Mouse (Mus musculus): ENCODE results near the gene Iqgap1. TPM values are rescaled to one million over a fixed set of nuclear protein-coding genes. Genes with fewer than 3 reads are reported as not detected.

Iqgap1 gene
- polyA plus RNA-seq, 1 experiment from 2014 or later = 38.9 TPM

GRCm38 (mm10) chr7:80860227-80860626 lies 34.5 kb upstream of the Iqgap1 start:
- no peak for ATAC-seq (ENCODE audit: insufficient number of reproducible peaks, insufficient read depth, low FRiP score, low TSS enrichment, low read depth)
- H3K4me2 ChIP-seq = peak overlapping the region; percentile 83
- peak overlapping the region; percentile 91 for H3K9ac ChIP-seq (replicated peaks)
- no peaks in the 10 kb centered on the region for H3K27me3 ChIP-seq
- WGBS = 0% methylated on average over 13 of the region's 13 CpGs
- H3K27ac ChIP-seq = peak overlapping the region; percentile 51; the same call in 1 of the 2 replicates
- peak overlapping the region; percentile 66 for H3K4me3 ChIP-seq (replicated peaks)
- peaks cover 25% of the 10 kb centered on the region for H3K4me1 ChIP-seq (replicated peaks)
- peaks cover 23% of the 10 kb centered on the region for H3K36me3 ChIP-seq
- no peaks in the 10 kb centered on the region for H3K9me3 ChIP-seq

DNA sequence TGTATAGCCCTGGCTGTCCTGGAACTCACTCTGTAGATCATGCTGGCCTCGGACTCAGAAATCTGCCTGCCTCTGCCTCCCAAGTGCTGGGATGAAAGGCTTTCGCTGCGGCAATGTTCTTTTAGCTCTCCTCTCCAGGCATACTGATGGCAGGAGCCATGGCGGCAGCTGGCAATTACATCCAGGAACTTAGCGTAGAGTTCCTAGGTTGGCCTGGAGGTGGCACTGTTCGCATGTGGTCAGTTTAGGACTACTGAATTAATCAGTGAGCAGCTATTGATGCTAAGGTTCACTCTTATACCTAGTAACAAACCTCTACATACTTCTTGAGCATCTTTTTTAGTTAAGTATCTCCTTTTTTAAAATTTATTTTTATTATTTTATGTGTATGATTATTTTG lies 31.4 kb upstream of the Iqgap1 start:
- no peak overlapping the region for H3K27ac ChIP-seq
- no peak for ATAC-seq (ENCODE audit: insufficient number of reproducible peaks, insufficient read depth, low FRiP score, low TSS enrichment, low read depth)
- H3K4me2 ChIP-seq = no peak overlapping the region
- no peaks in the 10 kb centered on the region for H3K27me3 ChIP-seq
- H3K4me3 ChIP-seq (replicated peaks) = no peak overlapping the region
- H3K9me3 ChIP-seq = no peaks in the 10 kb centered on the region
- H3K4me1 ChIP-seq (replicated peaks) = peaks cover 7% of the 10 kb centered on the region
- WGBS = 28% methylated on average over 6 of the region's 6 CpGs
- H3K9ac ChIP-seq (replicated peaks) = no peak overlapping the region
- no peaks in the 10 kb centered on the region for H3K36me3 ChIP-seq

DNA sequence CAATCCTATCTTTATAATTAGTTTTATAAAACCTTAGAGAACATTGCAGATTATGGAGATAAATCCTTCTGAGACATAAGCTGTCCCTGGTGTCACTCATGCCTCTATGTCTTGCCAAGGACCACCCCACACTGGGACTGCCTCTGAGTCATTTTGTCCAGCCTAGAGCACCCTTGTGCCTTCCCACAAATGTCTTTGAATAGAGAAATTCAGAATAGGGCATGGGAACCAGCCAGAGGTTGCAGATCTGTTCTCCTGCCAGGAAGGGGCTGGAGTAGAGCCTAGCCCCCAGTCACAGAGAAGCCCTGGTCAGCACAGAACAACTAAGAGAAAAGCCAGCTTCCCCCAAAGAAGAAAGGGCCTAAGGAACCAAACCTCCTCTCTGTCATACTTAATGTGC lies 29.5 kb upstream of the Iqgap1 start:
- H3K4me2 ChIP-seq = no peak overlapping the region
- no peaks in the 10 kb centered on the region for H3K9me3 ChIP-seq
- no peak overlapping the region for H3K27ac ChIP-seq
- no peaks in the 10 kb centered on the region for H3K36me3 ChIP-seq
- no peak for ATAC-seq (ENCODE audit: insufficient number of reproducible peaks, insufficient read depth, low FRiP score, low TSS enrichment, low read depth)
- H3K9ac ChIP-seq (replicated peaks) = no peak overlapping the region
- no peaks in the 10 kb centered on the region; the same call in 1 of the 2 replicates for H3K4me1 ChIP-seq (replicated peaks)
- no peak overlapping the region for H3K4me3 ChIP-seq (replicated peaks)
- H3K27me3 ChIP-seq = no peaks in the 10 kb centered on the region

DNA sequence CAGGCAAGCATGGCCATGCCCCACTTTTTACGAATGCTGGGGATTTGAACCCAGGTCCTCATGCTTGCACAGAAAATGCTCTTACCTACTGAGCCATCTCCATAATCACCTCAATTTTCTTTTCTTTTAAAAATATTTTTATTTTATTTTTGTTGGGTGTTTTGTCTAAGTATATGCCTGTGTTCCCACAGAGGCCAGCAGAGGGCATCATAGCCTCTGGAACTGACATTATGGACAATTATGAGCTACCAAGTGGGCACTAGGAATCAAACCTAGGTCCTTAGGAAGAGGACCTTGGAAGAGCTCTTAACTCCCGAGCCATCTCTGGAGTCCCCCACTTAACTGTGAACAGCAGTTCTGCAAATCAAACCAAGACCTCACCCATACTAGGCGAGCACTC lies 27.4 kb upstream of the Iqgap1 start:
- Histone ChIP-seq H3K4me1 (replicated peaks) (no peaks in the 10 kb centered on the region), H3K9ac (replicated peaks) (no peak overlapping the region), H3K27ac (no peak overlapping the region), H3K4me3 (replicated peaks) (no peak overlapping the region), H3K4me2 (no peak overlapping the region), H3K27me3 (no peaks in the 10 kb centered on the region), H3K36me3 (no peaks in the 10 kb centered on the region), H3K9me3 (no peaks in the 10 kb centered on the region)
- WGBS = 88% methylated on average over 3 of the region's 3 CpGs
- ATAC-seq (ENCODE audit: insufficient number of reproducible peaks, insufficient read depth, low FRiP score, low TSS enrichment, low read depth) = no peak

DNA sequence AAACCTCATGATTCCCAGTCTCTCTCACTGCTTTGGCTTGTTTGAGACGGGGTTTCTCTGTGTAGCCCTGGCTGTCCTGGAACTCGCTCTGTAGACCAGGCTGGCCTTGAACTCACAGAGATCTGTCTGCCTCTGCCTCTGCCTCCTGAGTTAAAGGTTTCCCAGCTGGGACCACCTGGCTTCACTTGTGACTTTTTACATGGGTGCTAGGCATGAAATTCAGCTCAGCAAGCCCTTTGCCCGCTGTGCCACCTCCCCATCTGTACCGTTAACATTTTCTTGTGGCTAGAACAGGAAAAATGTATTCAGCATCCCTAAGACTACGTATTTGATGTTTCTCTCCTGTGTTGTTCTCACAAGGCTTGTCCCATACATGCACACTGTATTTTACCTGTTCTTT lies 24.7 kb upstream of the Iqgap1 start:
- H3K27me3 ChIP-seq = no peaks in the 10 kb centered on the region
- H3K9ac ChIP-seq (replicated peaks) = no peak overlapping the region
- H3K27ac ChIP-seq = no peak overlapping the region
- H3K36me3 ChIP-seq = no peaks in the 10 kb centered on the region
- ATAC-seq (ENCODE audit: insufficient number of reproducible peaks, insufficient read depth, low FRiP score, low TSS enrichment, low read depth) = no peak
- no peaks in the 10 kb centered on the region for H3K4me1 ChIP-seq (replicated peaks)
- 79% methylated on average over 5 of the region's 5 CpGs for WGBS
- H3K4me2 ChIP-seq = no peak overlapping the region
- no peaks in the 10 kb centered on the region for H3K9me3 ChIP-seq
- H3K4me3 ChIP-seq (replicated peaks) = no peak overlapping the region

DNA sequence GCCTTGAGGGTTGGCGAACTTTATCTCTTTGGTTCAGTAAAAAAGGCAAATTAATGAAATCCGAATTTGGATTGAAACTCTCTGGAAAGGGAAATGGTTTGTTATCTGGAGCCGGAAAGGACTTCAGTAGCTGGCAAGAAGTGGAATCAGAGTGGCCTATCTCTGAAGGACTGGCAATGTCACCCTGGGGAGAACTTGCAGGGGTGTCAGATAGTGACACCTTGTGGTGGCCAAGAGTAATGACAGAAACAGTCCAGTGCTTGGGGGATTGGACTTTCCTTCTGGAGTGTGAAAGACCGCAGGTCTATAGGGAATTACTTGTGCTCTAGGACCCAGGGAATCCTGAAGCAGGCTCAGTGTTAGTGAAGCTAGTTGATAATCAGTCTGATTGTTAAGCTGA lies 23.9 kb upstream of the Iqgap1 start:
- 32% methylated on average over 4 of the region's 4 CpGs for WGBS
- no peak for ATAC-seq (ENCODE audit: insufficient number of reproducible peaks, insufficient read depth, low FRiP score, low TSS enrichment, low read depth)
- no peak overlapping the region for H3K9ac ChIP-seq (replicated peaks)

DNA sequence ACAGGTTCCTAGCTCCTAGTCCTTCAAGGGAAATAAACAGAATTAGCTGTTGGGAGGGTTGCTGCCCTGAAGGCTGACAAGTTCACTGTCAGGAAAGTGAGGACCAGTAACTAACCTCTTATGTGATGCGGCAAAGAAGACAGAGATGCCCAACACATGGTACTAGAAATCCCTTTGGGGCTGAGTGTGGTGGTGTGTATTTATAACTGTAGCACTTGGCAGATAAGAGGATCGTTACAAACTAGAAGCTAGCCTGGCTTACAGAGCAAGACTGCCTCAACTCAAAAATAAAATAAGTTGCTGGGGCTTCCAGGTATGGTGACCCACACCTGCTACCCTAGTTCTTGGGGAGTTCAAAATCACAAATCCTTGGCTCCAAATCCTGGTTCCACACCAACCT lies 23.5 kb upstream of the Iqgap1 start:
- H3K9ac ChIP-seq (replicated peaks) = no peak overlapping the region
- H3K4me1 ChIP-seq (replicated peaks) = no peaks in the 10 kb centered on the region
- H3K4me3 ChIP-seq (replicated peaks) = no peak overlapping the region
- H3K27ac ChIP-seq = no peak overlapping the region
- no peak overlapping the region for H3K4me2 ChIP-seq
- WGBS = 81% methylated on average over 2 of the region's 2 CpGs
- no peaks in the 10 kb centered on the region for H3K36me3 ChIP-seq
- H3K9me3 ChIP-seq = no peaks in the 10 kb centered on the region
- ATAC-seq (ENCODE audit: insufficient number of reproducible peaks, insufficient read depth, low FRiP score, low TSS enrichment, low read depth) = no peak
- no peaks in the 10 kb centered on the region for H3K27me3 ChIP-seq

More for the DNA sequence above, 23.9 kb upstream of the Iqgap1 start:
- Histone ChIP-seq H3K4me3 (replicated peaks) (no peak overlapping the region), H3K27me3 (no peaks in the 10 kb centered on the region), H3K27ac (no peak overlapping the region), H3K36me3 (no peaks in the 10 kb centered on the region), H3K4me2 (no peak overlapping the region), H3K9me3 (no peaks in the 10 kb centered on the region), H3K4me1 (replicated peaks) (no peaks in the 10 kb centered on the region)

DNA sequence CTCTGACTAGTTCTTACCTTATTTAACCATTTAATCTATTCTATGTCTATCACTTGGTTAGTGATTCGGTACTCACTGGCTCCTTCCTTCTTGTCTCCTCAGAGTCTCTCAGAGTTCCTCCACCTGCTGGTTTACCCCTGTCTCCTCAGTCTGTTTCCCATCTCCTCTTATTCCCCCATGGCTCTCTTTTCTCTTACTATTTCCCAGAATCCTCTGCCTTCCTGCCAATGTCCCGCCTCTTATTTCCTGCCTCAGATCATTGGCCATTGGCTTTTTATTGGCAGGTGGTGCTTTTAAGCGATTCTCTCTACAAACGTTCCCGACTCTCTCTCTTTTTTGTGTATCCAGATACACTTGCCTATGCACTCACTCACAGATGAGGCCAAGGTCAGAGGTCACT lies 20.9 kb upstream of the Iqgap1 start:
- H3K27me3 ChIP-seq = no peaks in the 10 kb centered on the region
- no peak overlapping the region for H3K9ac ChIP-seq (replicated peaks)
- no peak overlapping the region for H3K27ac ChIP-seq
- 86% methylated on average over 5 of the region's 5 CpGs for WGBS
- H3K4me2 ChIP-seq = no peak overlapping the region
- no peak for ATAC-seq (ENCODE audit: insufficient number of reproducible peaks, insufficient read depth, low FRiP score, low TSS enrichment, low read depth)
- H3K4me1 ChIP-seq (replicated peaks) = no peaks in the 10 kb centered on the region
- H3K4me3 ChIP-seq (replicated peaks) = no peak overlapping the region
- H3K36me3 ChIP-seq = no peaks in the 10 kb centered on the region
- H3K9me3 ChIP-seq = no peaks in the 10 kb centered on the region

GRCm38 (mm10) chr7:80846280-80846678 lies 20.5 kb upstream of the Iqgap1 start:
- no peak overlapping the region for H3K4me2 ChIP-seq
- H3K9ac ChIP-seq (replicated peaks) = no peak overlapping the region
- no peak overlapping the region for H3K4me3 ChIP-seq (replicated peaks)
- no peaks in the 10 kb centered on the region for H3K4me1 ChIP-seq (replicated peaks)
- no peak for ATAC-seq (ENCODE audit: insufficient number of reproducible peaks, insufficient read depth, low FRiP score, low TSS enrichment, low read depth)
- H3K27me3 ChIP-seq = no peaks in the 10 kb centered on the region
- no peaks in the 10 kb centered on the region for H3K9me3 ChIP-seq
- no peaks in the 10 kb centered on the region for H3K36me3 ChIP-seq
- H3K27ac ChIP-seq = no peak overlapping the region
- 85% methylated on average over 10 of the region's 10 CpGs for WGBS

DNA sequence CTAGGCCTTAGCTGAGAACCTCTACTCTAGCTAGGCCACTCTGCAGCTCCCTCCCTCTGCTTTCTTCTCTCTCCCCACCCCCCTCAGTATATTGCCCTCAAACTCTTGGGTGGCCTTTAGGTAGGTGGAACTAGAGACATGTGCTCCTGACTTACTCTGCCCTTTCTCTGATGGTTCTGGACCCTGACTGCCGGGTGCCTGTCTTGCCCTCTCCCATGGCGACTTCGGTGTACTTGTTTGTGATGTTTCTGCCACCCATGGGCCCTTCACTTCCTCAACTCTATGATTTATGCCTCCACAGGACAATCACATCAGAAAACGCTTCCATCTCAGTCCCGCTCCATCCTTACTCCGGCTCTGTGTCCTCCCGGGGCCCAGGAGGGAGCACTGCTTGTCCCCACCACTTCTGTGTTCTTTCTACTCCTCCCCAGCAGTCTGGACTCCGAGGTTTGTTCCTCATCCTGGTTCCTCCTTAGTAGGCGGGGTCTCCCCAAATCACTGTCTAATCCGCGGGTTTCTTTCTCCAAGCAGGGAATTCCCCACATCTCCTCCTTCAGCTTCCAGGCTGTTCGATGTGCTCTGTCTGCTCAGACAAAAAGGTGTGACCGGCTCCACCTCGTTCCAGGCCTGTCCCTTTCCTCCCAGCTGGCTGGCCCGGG lies 20.0 kb upstream of the Iqgap1 start:
- Histone ChIP-seq H3K4me2 (no peak overlapping the region), H3K4me3 (replicated peaks) (no peak overlapping the region), H3K27ac (no peak overlapping the region), H3K27me3 (no peaks in the 10 kb centered on the region), H3K4me1 (replicated peaks) (no peaks in the 10 kb centered on the region), H3K9ac (replicated peaks) (no peak overlapping the region), H3K9me3 (no peaks in the 10 kb centered on the region), H3K36me3 (no peaks in the 10 kb centered on the region)
- ATAC-seq (ENCODE audit: insufficient number of reproducible peaks, insufficient read depth, low FRiP score, low TSS enrichment, low read depth) = no peak
- WGBS = 72% methylated on average over 15 of the region's 15 CpGs

DNA sequence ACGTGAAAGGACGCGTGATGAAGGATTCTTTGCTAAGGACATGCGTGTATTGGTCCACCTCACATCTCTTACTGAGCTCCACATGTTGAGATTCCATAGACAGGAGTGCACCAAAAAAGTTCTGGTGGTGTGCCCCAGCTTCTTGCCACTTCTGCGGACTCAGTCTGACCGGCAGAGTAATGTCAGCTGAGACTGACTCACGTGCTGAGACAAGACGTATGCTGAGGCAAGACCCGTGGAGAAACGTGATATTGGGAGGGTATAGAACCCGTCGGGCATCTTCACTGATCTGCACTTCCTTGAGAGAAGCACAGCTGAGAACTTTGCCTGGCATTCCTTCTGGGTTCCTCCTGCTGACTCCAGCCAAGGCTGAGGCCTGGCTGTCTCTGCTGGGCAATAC lies 18.9 kb upstream of the Iqgap1 start:
- no peaks in the 10 kb centered on the region for H3K9me3 ChIP-seq
- no peak overlapping the region for H3K4me2 ChIP-seq
- no peak overlapping the region for H3K4me3 ChIP-seq (replicated peaks)
- no peak overlapping the region for H3K9ac ChIP-seq (replicated peaks)
- 91% methylated on average over 12 of the region's 12 CpGs for WGBS
- ATAC-seq (ENCODE audit: insufficient number of reproducible peaks, insufficient read depth, low FRiP score, low TSS enrichment, low read depth) = no peak
- H3K36me3 ChIP-seq = no peaks in the 10 kb centered on the region
- no peaks in the 10 kb centered on the region for H3K4me1 ChIP-seq (replicated peaks)
- H3K27ac ChIP-seq = no peak overlapping the region
- no peaks in the 10 kb centered on the region for H3K27me3 ChIP-seq

DNA sequence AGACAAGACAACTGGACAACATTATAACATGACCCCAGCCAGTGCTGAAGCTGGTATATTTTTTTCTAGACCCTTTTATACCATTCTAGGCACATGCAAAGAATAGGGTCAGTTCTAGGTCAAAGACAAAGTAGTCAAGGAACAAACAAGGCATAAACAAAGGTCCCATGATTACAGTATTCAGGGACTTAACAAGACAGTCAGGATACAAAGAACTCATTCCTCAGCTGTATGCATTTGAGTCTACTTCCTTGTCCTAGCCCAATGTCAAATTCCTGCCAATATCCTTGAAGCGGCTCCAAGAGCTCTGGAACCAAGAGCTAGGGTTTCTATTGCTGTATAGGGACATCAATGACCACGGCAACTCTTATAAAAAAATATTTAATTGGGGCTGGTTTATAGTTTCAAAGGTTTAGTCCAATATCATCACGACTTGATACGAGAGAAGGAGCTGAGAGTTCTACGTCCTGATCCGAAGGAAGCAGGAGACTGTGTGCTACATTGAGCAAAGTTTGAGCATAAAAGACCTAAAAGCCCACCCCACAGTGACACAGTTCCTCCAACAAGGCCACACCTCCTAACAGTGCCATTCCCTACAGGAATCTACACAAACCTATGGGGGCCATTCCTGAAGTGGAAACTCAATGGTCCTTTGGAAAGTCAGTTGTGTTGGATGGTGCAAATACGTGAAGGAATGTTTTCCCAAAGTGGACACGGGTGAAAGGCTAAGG lies 18.3 kb upstream of the Iqgap1 start:
- no peaks in the 10 kb centered on the region for H3K9me3 ChIP-seq
- no peak overlapping the region for H3K4me3 ChIP-seq (replicated peaks)
- no peak overlapping the region for H3K9ac ChIP-seq (replicated peaks)
- no peak for ATAC-seq (ENCODE audit: insufficient number of reproducible peaks, insufficient read depth, low FRiP score, low TSS enrichment, low read depth)
- whole genome bisulfite sequencing = 91% methylated on average over 8 of the region's 8 CpGs
- H3K4me1 ChIP-seq (replicated peaks) = no peaks in the 10 kb centered on the region
- H3K27me3 ChIP-seq = no peaks in the 10 kb centered on the region
- H3K4me2 ChIP-seq = no peak overlapping the region
- H3K27ac ChIP-seq = no peak overlapping the region
- no peaks in the 10 kb centered on the region for H3K36me3 ChIP-seq

All from limb, embryonic 12.5 days (tissue).